Mouse (Mus musculus): ENCODE measurements around the gene Ttbk2.

Gene Ttbk2

DNA sequence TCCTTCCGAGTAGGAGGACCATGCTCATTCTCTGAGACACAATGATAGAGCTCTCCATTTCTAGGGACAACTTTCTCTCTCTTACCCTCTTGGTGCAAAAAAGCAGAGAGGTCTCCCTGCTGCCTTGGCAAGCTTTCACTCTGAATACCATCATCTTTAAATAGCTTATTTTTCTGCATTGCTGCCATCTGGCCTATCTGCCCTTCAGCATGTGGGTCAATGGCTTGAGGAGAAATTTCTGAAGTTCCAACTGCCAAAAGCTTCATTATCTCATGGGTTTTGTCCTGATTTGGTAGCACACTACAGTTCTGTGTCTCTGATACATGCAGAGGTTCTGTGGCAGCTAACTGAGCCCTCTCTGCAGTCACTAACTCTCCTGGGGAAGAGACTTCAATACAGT, 104.9 kb downstream of the Ttbk2 start:
- WGBS, result 80% methylated on average over 1 of the region's 1 CpGs

DNA sequence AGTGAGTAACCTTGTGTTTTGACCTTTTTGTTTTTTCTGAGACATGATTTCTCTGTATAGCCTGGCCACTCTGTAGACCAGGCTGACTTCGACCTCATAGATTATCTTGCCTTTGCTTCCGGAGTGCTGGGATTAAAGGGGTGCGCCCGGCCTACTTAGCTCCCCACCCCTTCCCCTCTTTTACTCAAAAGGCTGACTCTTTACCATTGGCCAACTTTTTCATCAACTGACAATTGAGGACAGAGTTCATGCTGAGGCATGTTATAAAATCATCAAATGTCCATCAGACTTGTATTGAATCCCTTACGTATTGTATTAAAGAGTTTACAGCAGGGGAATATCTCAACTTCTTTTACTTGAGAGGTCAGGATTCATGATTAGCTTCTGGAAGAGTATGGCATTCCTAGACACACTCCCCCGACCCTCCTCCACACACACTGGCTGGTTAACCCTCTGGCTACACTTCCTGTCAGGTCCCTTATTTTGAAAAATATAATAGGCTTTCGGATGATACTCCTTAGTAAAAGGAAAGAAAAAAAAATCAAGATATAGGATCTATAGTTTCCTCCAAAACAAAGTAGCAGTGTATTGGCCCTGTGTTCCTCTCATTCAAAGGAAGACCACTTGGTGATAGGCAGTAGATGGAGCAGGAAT, 118.4 kb downstream of the Ttbk2 start:
- 40% methylated on average over 7 of the region's 7 CpGs for WGBS

DNA sequence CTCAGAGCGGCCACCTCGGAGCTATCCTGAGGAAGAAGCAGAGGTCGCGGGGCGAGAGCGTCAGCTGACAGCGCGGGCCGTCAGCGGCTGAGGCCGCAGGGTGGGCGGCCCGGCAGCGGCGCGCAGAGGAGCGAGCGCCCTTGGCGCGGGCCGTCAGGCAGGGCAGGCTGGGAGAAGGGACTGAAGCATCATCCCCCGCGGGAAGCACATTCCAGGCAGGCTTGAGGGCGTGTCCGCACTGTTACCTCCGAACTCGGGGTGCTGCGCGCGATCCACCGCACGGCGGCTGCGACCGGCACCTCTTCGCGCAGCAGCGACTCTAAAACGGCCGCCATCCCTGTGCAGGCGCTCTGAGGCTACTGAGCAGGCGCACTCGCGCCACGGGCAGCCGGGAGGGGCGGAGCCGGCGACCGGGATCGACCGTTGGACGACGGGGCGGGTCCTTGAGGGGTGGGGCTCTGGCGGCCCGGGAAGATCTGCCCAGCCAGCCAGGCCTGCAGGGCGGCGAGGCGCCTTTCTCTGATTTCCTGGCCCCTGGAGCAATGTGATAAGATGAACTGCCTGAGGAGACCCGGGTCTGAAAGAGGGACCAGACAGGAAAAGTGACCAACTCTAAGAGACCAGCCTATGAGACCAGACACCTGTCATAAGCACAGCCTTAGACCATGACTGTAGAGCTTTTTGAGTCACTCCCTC, 119.1 kb downstream of the Ttbk2 start:
- WGBS, result under 1% methylated on average over 61 of the region's 61 CpGs

DNA sequence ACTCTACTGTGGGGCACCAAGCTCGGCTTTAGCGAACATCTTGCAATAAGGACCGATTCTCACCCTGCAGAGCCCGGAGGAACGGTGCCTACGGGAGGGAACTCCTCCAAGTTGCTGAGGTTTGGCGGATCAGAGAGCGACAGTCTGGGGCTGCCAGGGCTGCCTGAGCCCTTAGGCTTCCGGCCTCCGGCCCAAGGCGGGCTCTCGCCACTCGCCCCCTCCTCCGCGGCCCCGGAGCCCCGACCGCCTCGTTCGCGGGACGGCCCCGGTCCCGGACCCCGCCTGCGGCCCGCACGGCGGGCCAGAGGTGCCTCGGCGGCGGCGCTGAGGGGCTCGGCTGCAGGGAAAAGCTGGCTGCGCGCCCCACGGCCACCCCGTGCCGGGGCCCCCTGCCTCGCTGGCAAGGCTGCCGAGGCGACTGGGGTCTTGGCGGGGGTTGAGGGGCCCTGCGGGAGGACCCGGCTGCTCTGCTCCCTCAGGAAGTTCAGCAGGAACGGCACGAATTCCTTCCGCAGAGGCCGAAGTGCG, 119.7 kb downstream of the Ttbk2 start:
- under 1% methylated on average over 50 of the region's 50 CpGs for WGBS

DNA sequence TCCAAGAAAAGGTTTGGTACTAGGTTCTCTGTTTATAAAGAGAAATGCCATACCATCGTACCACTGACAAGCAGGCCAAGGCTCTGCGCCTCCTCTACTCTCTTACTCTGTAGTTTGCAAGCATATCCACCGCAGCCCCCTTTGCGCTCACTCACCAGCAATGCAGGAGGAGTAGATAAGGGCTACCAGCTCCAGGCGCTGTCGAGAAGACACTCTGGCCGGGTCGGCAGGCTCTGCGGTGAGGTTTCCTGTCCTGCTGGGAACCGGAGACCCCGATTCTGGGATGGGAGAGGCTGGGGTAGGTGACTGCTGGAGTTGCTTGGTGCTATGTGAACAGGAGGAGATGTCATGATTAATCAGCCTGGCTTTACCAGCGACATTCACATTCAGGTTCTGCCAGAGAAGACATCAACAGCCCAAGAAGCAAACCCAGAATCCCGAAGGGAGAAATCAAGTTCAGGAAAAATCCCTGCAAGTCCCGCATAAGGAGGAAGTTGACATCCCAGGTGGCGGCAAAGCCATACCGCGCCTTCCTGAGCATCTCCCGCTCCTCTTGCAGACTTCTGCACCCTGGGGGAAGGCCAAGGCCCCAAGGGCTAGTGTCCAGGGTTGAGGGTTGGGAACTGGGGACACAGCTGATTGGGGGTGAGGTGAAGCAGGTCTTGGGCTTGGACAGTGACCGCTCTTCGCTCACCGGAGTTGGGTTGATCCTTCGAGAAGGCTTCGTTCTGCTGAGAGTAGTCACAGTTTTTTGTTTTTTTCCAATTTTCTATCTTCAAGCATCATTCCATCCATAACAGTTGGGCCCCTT, 120.4 kb downstream of the Ttbk2 start:
- WGBS, result 9% methylated on average over 23 of the region's 23 CpGs

DNA sequence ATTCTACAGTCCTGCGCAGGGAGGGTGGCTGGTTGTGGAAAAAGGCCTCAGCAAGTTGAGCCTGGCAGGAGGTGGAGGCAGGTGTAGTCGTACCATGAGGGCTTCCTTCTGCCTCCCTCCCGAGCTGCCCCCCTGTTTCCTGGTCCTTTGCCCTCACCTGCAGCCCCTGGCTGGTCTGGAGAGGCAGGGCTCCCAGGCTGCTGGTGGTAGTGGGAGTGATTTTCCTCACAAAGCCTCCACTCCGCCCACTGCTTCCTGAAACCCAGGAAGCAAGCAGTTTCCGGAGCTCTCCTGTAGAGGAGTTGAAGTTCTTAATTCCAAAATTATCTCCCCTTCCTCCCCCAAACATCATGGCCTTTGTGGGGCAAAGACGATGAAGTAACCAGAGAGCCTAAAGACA, 126.2 kb downstream of the Ttbk2 start:
- 69% methylated on average over 6 of the region's 6 CpGs for WGBS

DNA sequence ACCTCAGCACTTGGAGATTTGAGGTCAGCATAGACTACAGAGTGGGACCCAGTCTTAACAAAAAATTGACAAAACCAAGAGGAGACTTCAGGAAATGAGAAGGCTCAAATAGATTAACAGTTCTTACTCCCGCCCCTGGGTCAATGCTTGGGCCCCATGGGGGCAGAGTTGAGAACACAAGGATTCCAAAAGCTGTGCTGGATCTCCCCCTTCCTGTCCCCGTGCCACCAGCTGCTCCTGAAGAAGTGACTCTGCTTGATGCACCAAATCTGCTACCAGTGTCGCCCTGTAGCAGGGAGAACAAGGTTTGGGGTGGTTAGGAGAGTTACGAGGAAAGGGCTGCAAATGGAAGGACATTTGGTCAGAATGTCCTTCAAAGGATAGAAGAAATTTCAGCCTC, 126.8 kb downstream of the Ttbk2 start:
- 73% methylated on average over 4 of the region's 4 CpGs for WGBS

DNA sequence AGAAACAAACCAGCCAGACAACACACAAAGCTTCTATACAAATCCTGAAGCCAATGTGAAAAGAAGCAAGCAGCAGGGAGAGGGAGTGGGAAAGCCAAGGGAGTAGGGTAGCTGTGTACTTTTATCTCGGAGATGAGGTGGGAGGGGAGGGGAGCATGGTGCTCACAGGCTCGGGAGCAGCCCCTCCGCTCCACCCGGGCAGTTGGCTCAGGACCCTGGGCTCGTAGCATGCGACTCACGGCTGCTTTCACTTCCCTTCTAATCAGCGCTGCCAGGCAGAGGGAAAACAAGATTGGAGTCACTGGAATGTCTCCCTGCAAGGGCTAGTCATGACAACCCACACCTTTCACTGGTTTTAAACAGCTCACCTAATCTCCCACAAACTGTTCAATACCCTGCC, 127.9 kb downstream of the Ttbk2 start:
- 48% methylated on average over 8 of the region's 8 CpGs for WGBS

DNA sequence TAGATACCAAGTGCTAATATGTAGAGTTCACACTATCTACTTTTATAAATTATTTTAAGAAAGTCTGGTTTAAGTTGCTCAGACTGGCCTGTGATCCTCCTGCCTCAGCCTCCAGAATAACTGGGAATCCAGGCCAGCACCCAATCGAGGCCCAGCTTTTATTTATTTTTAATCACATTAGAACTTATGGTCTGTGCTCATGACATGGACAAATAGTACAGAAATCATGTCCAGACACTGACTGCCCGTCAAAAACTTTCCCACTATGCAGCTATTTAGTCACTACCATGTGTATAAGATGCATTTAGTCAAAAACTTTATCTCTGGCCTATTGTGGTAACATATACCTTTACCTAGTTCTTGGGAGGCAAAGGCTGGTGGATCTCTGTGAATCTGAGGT, 128.5 kb downstream of the Ttbk2 start:
- WGBS, result 88% methylated on average over 2 of the region's 2 CpGs

DNA sequence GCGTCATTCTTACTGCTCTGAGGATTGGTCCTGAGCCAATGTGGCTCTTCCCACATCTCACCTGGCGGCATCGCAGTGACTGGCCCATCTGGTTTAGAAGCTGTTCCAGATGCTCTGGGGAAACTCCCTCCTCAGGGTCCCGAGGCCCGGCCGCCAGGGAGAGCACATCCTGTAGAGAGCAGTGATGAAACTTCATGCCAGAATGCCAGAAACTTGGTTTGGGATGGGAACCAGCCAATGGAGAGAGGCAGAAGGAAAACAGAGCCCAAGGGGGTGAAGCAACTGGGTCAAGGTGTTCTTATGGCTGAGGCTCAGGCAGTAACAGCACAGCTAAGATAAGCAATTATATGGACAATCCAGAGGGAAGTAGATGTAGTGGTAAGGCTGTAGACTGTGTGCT, 129.6 kb downstream of the Ttbk2 start:
- whole genome bisulfite sequencing, result 75% methylated on average over 6 of the region's 6 CpGs

DNA sequence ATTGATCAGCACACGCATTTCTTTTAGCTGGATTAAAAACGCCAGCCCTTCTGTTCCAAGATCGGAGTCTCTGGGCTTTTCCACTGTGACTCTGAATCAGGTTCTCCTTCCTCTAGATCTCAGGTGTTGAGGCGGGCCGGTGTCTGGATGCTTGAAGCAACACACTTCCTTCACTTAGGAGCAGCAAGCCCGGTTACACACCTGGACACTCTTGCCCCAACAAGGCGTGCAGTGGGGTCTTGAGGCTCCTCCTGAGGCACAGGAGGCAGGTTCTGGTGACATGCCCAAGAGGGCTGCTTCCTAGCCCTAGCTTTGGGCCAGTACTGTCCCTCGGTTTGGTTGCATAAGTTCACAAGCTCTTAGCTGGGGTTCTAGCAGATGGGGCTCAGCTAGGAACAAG, 131.9 kb downstream of the Ttbk2 start:
- 92% methylated on average over 8 of the region's 8 CpGs for WGBS

DNA sequence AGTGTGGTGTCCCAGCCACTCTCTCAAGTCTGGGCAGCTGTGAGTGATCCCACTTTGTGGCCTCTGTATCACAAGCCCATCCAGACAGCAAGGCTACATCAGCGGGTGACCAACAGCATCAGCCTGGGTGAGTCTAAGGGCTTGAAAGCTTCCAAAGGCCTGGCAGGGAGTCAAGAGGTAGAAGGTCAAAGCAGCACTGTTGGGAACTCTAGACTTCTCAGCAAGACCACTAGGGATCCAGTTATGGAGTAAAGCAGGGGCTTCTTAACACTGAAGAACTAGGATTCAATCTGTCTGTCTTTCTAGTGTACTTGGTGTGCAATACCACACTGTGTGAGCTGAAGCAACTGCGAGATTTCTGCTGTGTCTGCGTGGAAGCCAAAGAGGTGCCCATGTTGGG, 137.0 kb downstream of the Ttbk2 start:
- WGBS, result 98% methylated on average over 3 of the region's 3 CpGs

DNA sequence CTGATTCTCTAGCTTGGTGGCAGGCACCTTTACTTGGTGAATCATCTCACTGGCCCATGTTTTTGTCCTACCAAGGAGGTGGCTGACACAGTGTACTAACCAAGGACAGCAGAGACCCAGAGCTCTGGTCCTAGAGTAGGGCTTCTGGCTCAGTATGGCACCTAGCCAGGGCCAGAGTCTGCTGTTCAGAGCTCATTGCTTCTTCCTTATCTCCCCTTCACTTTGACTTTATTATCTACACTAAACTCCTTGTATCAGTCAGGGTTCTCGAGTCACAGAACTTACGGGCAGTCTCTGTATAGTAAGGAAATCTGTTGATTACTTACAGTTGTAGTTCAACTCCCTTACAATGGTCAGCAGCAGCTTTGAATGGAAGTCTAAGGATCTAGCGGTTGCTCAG, 139.5 kb downstream of the Ttbk2 start:
- 100% methylated on average over 3 of the region's 3 CpGs for WGBS

DNA sequence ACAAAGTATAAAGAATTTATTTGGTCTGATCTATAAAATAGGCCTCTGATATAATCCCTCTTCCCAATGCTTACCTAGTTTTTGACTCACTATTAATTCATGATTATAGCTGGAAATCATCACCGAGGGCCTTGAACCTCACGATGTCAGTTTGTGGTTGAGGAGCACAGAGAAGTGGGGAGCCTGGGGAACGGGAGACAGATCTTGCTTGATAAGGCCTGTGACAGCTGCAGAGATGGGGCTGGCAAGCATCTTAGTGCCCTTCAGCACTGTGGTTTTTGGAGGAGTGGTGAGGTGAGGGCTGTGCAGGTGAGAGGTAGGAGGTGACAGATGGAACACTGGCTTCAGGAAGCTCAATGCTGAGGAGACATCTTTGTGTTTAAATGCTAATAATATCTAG, 140.2 kb downstream of the Ttbk2 start:
- WGBS, result 86% methylated on average over 3 of the region's 3 CpGs

DNA sequence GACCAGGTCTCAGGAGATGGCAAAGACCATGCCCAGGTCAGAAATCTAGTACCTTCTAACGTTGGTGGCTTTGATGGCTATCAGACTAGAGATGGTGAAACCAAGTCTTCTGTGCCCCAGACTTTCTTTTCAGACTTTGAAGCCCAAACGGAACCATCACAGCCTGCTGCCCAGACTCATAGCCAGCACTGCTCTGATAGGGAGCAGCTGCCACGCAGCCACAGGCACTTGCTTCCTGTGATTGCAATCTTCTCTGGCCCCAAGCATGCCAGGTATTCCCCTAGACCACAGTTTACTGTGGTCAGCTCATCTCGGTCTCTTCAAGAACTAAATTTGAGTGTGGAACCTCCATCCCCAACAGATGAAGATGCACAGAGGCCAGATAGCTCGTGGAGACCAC, 147.7 kb downstream of the Ttbk2 start:
- WGBS, result 84% methylated on average over 5 of the region's 5 CpGs

DNA sequence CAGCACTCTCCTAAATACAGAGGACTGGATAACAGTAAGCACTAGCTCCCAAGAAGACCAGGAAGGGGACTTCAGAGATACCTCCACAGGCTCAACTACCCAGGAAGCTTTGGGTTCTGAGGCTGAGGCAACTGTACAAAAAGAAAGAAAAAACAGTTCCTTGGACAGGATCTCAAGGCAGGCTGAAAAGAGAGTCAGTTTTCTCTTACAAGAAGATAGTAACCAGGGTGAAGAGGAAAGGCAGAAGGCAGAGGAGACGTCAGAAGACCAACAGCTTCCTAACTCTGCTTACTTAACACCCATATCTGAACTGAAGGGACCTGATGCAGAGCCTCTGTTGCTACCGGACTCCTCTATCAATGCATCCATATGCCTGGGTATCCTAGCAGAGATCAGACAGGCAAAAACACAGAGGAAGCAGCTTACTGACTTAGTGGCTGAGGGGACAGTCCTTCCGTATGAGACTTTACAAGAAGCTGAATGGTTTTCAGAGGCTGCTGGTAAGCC, 150.0 kb downstream of the Ttbk2 start:
- WGBS, result 93% methylated on average over 3 of the region's 3 CpGs

DNA sequence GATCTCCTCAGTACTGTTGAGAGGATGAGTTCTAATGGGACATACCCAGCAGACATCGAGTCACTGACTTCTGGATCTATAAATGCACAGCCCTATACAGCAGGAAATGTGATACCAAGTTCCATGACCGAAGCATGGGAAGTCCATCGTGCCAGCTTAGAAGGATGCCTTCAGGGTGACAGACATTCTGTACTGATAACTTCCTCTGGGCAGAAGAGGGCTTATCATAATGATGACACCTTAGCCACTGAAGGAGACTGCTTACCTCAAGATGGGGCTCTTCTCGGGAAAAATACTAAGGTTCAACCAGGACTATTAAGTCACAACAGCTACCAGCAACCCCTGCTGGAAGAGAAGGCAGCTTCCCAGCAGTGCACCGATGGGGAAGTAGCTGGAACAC, 152.6 kb downstream of the Ttbk2 start:
- 85% methylated on average over 5 of the region's 5 CpGs for WGBS

Measured in cerebral cortex, adult 2 months (tissue).